Mouse (Mus musculus): ENCODE measurements at regions not wholly inside any gene's neighbourhood (a gene's known extent, or its start where the extent isn't known, plus 50 kb on each side); places are given as distances from the start of the nearest gene placed in this dataset.

- DNase-seq (ENCODE audit: low read depth, low spot score), result no peak
Measured at GRCm38 (mm10) chr13:64594376-64594775, 96.8 kb upstream of the Fam240b start.

DNA sequence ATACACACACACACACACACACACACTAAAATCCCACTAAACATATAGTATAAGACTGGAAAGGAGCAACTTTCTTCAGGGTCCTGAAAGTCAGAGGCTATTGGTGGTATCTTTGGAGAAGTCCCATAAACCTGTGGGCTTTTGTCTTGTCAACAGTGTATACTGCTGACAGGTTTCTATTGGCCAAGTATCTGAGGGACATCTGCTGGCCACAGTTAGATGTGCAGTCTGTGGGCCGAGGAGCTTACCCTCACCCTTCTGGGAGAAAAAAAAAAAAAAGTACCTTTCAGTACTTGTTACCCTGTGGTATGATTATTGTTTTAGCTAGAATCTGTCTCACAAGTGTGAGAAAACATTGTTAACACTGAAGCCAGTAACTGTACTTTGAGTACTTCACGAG, 76.1 kb upstream of the Fam240b start:
- peak; percentile 14 for DNase-seq (ENCODE audit: low read depth, low spot score)

GRCm38 (mm10) chr13:64568876-64569275, 71.3 kb upstream of the Fam240b start:
- DNase-seq (ENCODE audit: low read depth, low spot score), result no peak

DNA sequence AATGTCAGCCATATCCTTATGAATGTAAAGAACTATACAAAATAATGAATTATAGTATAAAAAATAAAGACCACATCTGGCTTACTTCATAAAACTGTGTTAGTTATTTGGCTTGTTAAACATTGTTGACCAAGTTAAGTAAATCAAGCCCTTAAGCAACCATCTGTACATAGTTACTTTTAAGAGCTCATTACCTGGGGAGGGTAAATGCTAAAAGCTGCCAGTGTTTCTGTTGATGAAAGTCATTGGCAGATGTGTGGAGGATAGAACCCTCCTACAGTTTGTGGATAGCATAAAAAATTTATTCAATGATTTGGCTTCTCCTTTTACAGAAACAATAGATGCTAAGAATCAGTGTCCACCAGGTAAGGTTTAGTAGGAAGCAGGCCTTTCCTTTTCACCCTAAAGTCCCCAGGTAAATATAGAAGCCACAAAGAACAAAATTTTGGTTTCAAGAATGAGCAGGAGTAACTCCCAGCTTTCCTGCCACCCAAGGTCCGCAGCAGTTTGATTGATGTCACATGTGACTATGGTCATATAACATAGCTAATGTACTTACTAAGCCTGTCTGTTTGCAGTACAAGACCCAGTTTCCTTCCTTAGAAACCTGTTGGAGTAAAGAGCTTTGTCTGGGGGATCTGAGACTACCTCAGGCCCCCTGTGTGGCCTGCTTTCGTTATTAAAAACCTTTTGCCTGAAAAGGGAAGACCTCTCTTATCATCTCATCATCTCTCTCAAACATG, 69.5 kb upstream of the Fam240b start:
- no peak for DNase-seq (ENCODE audit: low read depth, low spot score)

DNA sequence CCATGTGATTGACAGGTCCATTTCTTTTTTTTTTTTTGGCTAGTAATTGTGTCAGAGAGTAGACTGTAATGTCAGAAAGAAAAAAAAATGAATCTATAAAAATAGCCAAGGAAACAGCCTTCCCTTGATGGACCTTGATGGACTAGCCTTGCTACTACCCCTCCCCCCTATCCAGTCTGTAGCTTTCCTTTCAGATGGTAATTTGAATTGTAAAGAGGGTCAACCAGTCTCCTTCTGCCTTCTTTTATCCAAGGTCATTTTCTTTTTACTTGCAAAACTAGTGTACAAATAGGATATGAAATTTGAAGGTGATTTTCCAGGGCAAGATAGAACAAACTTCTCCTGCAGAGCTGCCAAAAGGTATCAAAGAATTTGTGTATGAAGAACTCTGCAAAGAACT, 68.2 kb upstream of the Fam240b start:
- DNase-seq (ENCODE audit: low read depth, low spot score), result no peak
